Mouse (Mus musculus) embryo, embryonic 10 days (tissue): Measurements from ENCODE around the gene Acadl.

Experiments
- DNase-seq: peaks from one replicate; pipeline ENCODE4 v3.0.0-alpha.2; 2015; ENCODE audit warnings: low spot score

The Acadl gene

GRCm38 (mm10) chr1:66781027-66781426 lies 82.0 kb downstream of the Acadl start:
- DNase-seq = no peak
